Mouse (Mus musculus) adrenal gland, adult 2 months (tissue): ENCODE measurements around the gene Dync1i2. TPM values are rescaled to one million over a fixed set of nuclear protein-coding genes. Genes with fewer than 3 reads are reported as not detected.

Source experiments
- polyA plus RNA-seq: library from polyadenylated mRNA; depleted of rRNA; stranded (reverse); fragments of >200 nt; gene quantifications from 2 replicates; pipeline ENCODE4 v1.2.3, GENCODE M21; 2012; rRNA removed
- total RNA-seq, 2 experiments: library from RNA; stranded (reverse); gene quantifications; 2 replicates each; pipeline ENCODE4 v1.2.3; 2021

Dync1i2 gene
- total and polyA plus RNA-seq, 3 experiments: 4.8 to 102 (median 93.0) TPM

Other genes starting within 250 kb of the Dync1i2 start
- 10 to 100 TPM; 11.1 to 11.9 TPM for gene Dcaf17, start 156.4 kb upstream of the Dync1i2 start, total RNA-seq
- 3.6 and 3.7 TPM in 2 replicates for gene Dcaf17, start 156.4 kb upstream of the Dync1i2 start, polyA plus RNA-seq
- gene Mettl8, start 156.1 kb upstream of the Dync1i2 start, total RNA-seq: 10 to 100 TPM; 13.2 to 13.4 TPM
- gene Mettl8, start 156.1 kb upstream of the Dync1i2 start, polyA plus RNA-seq: 2.4 and 2.5 TPM in 2 replicates
- 1 to 10 TPM; 1.0 to 1.2 TPM for gene Cybrd1, start 93.8 kb upstream of the Dync1i2 start, total RNA-seq
- 0.21 and 0.22 TPM in 2 replicates for gene Cybrd1, start 93.8 kb upstream of the Dync1i2 start, polyA plus RNA-seq
- gene Slc25a12, start 156.0 kb downstream of the Dync1i2 start, total RNA-seq: 10 to 100 TPM; 60.7 to 74.1 TPM
- 32.8 and 46.3 TPM in 2 replicates for gene Slc25a12, start 156.0 kb downstream of the Dync1i2 start, polyA plus RNA-seq
- 10 to 100 TPM; 27.5 to 28.1 TPM for gene Hat1, start 177.3 kb downstream of the Dync1i2 start, total RNA-seq
- 0.62 and 0.66 TPM in 2 replicates for gene Hat1, start 177.3 kb downstream of the Dync1i2 start, polyA plus RNA-seq
- 10 to 100 TPM; 28.7 to 29.2 TPM for gene Metap1d, start 241.6 kb downstream of the Dync1i2 start, total RNA-seq
- 6.7 and 7.4 TPM in 2 replicates for gene Metap1d, start 241.6 kb downstream of the Dync1i2 start, polyA plus RNA-seq